ENCODE assay signal across 11 mouse cellular contexts in genomic region chr3:132851841-132852728, GRCm38 (mm10).
DNase-seq lines count a peak whose midpoint lies in the region; ATAC-seq lines count a peak whose summit lies in the region.
"Had no signal": no experiment of that assay in that cellular context is flagged by ENCODE, and none has a peak within 500 bp of the region (broad histone marks: within the 10 kb centered on the region; RNA-seq: fewer than 3 reads in every experiment).

No protein-coding gene starts in this region.

- H3K9me3 ChIP-seq in hindbrain, embryonic 13.5 days, result no peaks in the 10 kb centered on the region
- H3K9me3 ChIP-seq in hindbrain, embryonic 10.5 days, result no peaks in the 10 kb centered on the region
- no peaks in the 10 kb centered on the region for H3K9me3 ChIP-seq in embryonic facial prominence, embryonic 13.5 days
- H3K9me3 ChIP-seq: liver, embryonic 13.5 days; neural tube, embryonic 12.5 days had no signal

- ATAC-seq in hindbrain, embryonic 13.5 days (ENCODE audit: low FRiP score), result 0 out of 2 replicates have a peak, but pooled peaks have one; percentile 29
- no peak for ATAC-seq in embryonic facial prominence, embryonic 13.5 days (ENCODE audit: insufficient number of reproducible peaks, insufficient read depth, low FRiP score, low TSS enrichment, low read depth)
- no peak for ATAC-seq in megakaryocyte-erythroid progenitor cell, adult 5-6 weeks (replicated peaks; ENCODE audit: low FRiP score, low TSS enrichment, poor library complexity, severe bottlenecking)

- H3K27ac ChIP-seq in hindbrain, embryonic 13.5 days, result no peak overlapping the region
- H3K27ac ChIP-seq in hindbrain, embryonic 10.5 days, result no peak overlapping the region
- H3K27ac ChIP-seq in embryonic facial prominence, embryonic 13.5 days, result peak overlapping the region; percentile 22; the same call in 1 of the 2 replicates
- H3K27ac ChIP-seq: layer of hippocampus, adult 2 months; liver, embryonic 13.5 days; neural tube, embryonic 12.5 days had no signal

- no peak overlapping the region for H3K4me3 ChIP-seq in hindbrain, embryonic 13.5 days
- no peak overlapping the region for H3K4me3 ChIP-seq in hindbrain, embryonic 10.5 days
- H3K4me3 ChIP-seq in embryonic facial prominence, embryonic 13.5 days, result no peak overlapping the region
- H3K4me3 ChIP-seq: layer of hippocampus, adult 2 months; liver, embryonic 13.5 days; neural tube, embryonic 12.5 days had no signal

- H3K9ac ChIP-seq in hindbrain, embryonic 13.5 days, result no peak overlapping the region
- peak overlapping the region; percentile 44; the same call in 1 of the 2 replicates for H3K9ac ChIP-seq in embryonic facial prominence, embryonic 13.5 days
- H3K9ac ChIP-seq: liver, embryonic 13.5 days; neural tube, embryonic 12.5 days had no signal

- H3K36me3 ChIP-seq in hindbrain, embryonic 13.5 days, result no peaks in the 10 kb centered on the region
- no peaks in the 10 kb centered on the region for H3K36me3 ChIP-seq in hindbrain, embryonic 10.5 days
- no peaks in the 10 kb centered on the region for H3K36me3 ChIP-seq in embryonic facial prominence, embryonic 13.5 days
- H3K36me3 ChIP-seq: liver, embryonic 13.5 days; neural tube, embryonic 12.5 days had no signal

- H3K27me3 ChIP-seq in hindbrain, embryonic 13.5 days, result no peaks in the 10 kb centered on the region
- no peaks in the 10 kb centered on the region for H3K27me3 ChIP-seq in hindbrain, embryonic 10.5 days (ENCODE audit: insufficient read depth, poor library complexity, severe bottlenecking)
- no peaks in the 10 kb centered on the region for H3K27me3 ChIP-seq in embryonic facial prominence, embryonic 13.5 days
- H3K27me3 ChIP-seq: liver, embryonic 13.5 days; neural tube, embryonic 12.5 days had no signal

- DNase-seq in hindbrain, embryonic 10.5 days (ENCODE audit: low spot score), result no peak
- peak; percentile 46 for DNase-seq in forelimb bud, embryonic 11.5 days (ENCODE audit: low read depth, low spot score)
- peak; percentile 65 for DNase-seq in lung, postnatal 36 days
- no peak for DNase-seq in thymus, postnatal 25 days
- DNase-seq: liver, embryonic 13.5 days; right cerebral cortex, postnatal 4 days had no signal

- peaks cover 5% of the 10 kb centered on the region; the same call in 1 of the 2 replicates for H3K4me1 ChIP-seq in hindbrain, embryonic 13.5 days (replicated peaks)
- H3K4me1 ChIP-seq in hindbrain, embryonic 10.5 days (replicated peaks), result peaks cover 19% of the 10 kb centered on the region
- peaks cover 23% of the 10 kb centered on the region for H3K4me1 ChIP-seq in embryonic facial prominence, embryonic 13.5 days
- H3K4me1 ChIP-seq: liver, embryonic 13.5 days; neural tube, embryonic 12.5 days had no signal

- no peak overlapping the region for H3K4me2 ChIP-seq in hindbrain, embryonic 13.5 days
- H3K4me2 ChIP-seq in embryonic facial prominence, embryonic 13.5 days, result no peak overlapping the region
- H3K4me2 ChIP-seq: liver, embryonic 13.5 days; neural tube, embryonic 12.5 days had no signal

- 76% methylated on average over 28 of the region's 28 CpGs for WGBS in hindbrain, embryonic 13.5 days
- WGBS in hindbrain, embryonic 10.5 days, result 73% methylated on average over 28 of the region's 28 CpGs
- WGBS in embryonic facial prominence, embryonic 13.5 days, result 65% methylated on average over 28 of the region's 28 CpGs

Comparison
In these comparisons a context has a peak if more than half of its experiments do, and no peak if none do; other contexts are left out.
1. DNase-seq: peak in forelimb bud, embryonic 11.5 days (single experiment) and lung, postnatal 36 days (single experiment); none in hindbrain, embryonic 10.5 days (single experiment) and thymus, postnatal 25 days (single experiment).